8 mouse cellular contexts compared by ENCODE assay signal in the genomic region with DNA sequence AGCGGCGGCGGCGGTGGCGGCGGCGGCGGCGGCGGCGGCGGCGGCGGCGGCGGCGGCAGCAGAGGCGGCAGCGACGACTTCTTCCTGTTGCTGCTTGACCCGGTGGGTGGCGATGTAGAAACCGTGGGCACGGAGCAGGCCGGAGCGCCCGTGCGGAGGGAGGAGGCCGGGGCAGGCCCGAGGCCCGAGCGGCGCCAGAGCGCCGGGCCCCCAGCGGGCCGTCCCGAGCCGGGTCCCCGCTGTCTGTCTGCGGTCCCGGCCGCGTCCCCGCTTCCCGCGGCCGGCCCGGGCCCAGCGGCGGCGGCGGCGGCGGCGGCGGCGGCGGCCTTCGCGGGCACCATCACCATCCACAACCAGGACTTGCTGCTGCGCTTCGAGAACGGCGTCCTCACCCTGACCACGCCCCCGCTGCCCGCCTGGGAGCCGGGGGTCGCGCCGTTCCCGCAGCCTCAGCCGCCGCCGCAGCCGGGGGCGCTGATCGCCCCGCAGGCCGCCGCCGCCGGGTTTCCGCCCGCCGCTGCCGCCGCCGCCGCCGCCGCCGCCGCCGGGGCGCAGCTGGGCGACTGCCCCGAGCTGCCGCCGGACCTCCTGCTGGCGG. TPM values are rescaled to one million over a fixed set of nuclear protein-coding genes. Genes with fewer than 3 reads are reported as not detected.
DNase-seq lines count a peak whose midpoint lies in the region; ATAC-seq and TF ChIP-seq lines count a peak whose summit lies in the region.
"Not testable (repeated sequence)": the region's sequence is repeated elsewhere in the genome, so short reads cannot be mapped to it uniquely, and the experiment has no call there.

No protein-coding gene starts in this region.

- peak; percentile 45; the same call in 1 of the 2 replicates for ATAC-seq in common myeloid progenitor, adult 5-6 weeks (replicated peaks; ENCODE audit: low read depth, poor library complexity, severe bottlenecking)
- ATAC-seq in forebrain, postnatal 0 days = peak; percentile 71
- peak; percentile 65 for ATAC-seq in liver, embryonic 13.5 days (ENCODE audit: low read depth)
- ATAC-seq in midbrain, embryonic 12.5 days (ENCODE audit: low FRiP score, low read depth) = peak; percentile 82

- not testable (repeated sequence) for H3K9me3 ChIP-seq in forebrain, postnatal 0 days (ENCODE audit: low read length); liver, embryonic 13.5 days (replicated peaks); midbrain, embryonic 12.5 days

- TF ChIP-seq CTCF in forebrain, postnatal 0 days (IDR thresholded peaks at IDR 0.05; ENCODE audit: low read depth); small intestine, adult 2 months (IDR thresholded peaks at IDR 0.05; ENCODE audit: extremely low read depth, insufficient read length, insufficient replicate concordance, low read depth, low read length): not testable (repeated sequence)

- peak; percentile 12 to 18 for DNase-seq in B cell, adult 2 months
- not testable (repeated sequence) for DNase-seq in forebrain, postnatal 0 days; liver, embryonic 13.5 days
- DNase-seq in heart, postnatal 36 days = peak; percentile 1 to 17
- DNase-seq in kidney, adult 9 months = peak; percentile 9

- H3K9ac ChIP-seq in forebrain, postnatal 0 days; liver, embryonic 13.5 days; midbrain, embryonic 12.5 days (replicated peaks): not testable (repeated sequence)

- peak overlapping the region; percentile 25; the same call in 1 of the 2 replicates for H3K4me3 ChIP-seq in forebrain, postnatal 0 days (ENCODE audit: low read depth, low read length)
- H3K4me3 ChIP-seq in liver, embryonic 13.5 days (replicated peaks) = peak overlapping the region; percentile 43; the same call in 1 of the 2 replicates
- peak overlapping the region; percentile 32; the same call in 1 of the 2 replicates for H3K4me3 ChIP-seq in midbrain, embryonic 12.5 days
- H3K4me3 ChIP-seq in small intestine, adult 2 months (ENCODE audit: low read depth, low read length) = peak overlapping the region; percentile 43

- H3K36me3 ChIP-seq in forebrain, postnatal 0 days (ENCODE audit: insufficient read depth); liver, embryonic 13.5 days; midbrain, embryonic 12.5 days; small intestine, adult 2 months (ENCODE audit: control insufficient read depth, insufficient read depth, low read length): not testable (repeated sequence)

- not testable (repeated sequence) for TF ChIP-seq POLR2A in small intestine, adult 2 months (IDR thresholded peaks at IDR 0.05; ENCODE audit: low read depth, low read length)

- intact Hi-C loops in heart, postnatal 36 days (cut with DNase I) = not testable (repeated sequence)

- not testable (repeated sequence) for H3K4me2 ChIP-seq in forebrain, postnatal 0 days (ENCODE audit: low read depth); midbrain, embryonic 12.5 days (replicated peaks)
- H3K4me2 ChIP-seq in liver, embryonic 13.5 days = peak overlapping the region; percentile 43; the same call in 1 of the 2 replicates

- H3K27ac ChIP-seq in forebrain, postnatal 0 days (ENCODE audit: low read depth, low read length); liver, embryonic 13.5 days; midbrain, embryonic 12.5 days (replicated peaks); small intestine, adult 2 months (ENCODE audit: insufficient read depth, low read depth, low read length): not testable (repeated sequence)

- not testable (repeated sequence) for H3K4me1 ChIP-seq in forebrain, postnatal 0 days (ENCODE audit: insufficient read depth); liver, embryonic 13.5 days (replicated peaks); midbrain, embryonic 12.5 days; small intestine, adult 2 months (ENCODE audit: control insufficient read depth, insufficient read depth, insufficient read length, low read length)

- 13% methylated on average over 12 of the region's 102 CpGs for WGBS in forebrain, postnatal 0 days
- WGBS in liver, embryonic 13.5 days (ENCODE audit: insufficient replicate concordance) = no CpG with 5 or more reads among the region's 102 CpGs
- no CpG with 5 or more reads among the region's 102 CpGs for WGBS in midbrain, embryonic 12.5 days
- 57% methylated on average over 34 of the region's 102 CpGs for WGBS in small intestine, adult 2 months

- H3K27me3 ChIP-seq in forebrain, postnatal 0 days (ENCODE audit: insufficient read depth, low read length); liver, embryonic 13.5 days; midbrain, embryonic 12.5 days; small intestine, adult 2 months (ENCODE audit: control insufficient read depth, insufficient read depth, low read length): not testable (repeated sequence)

RNA-seq across cellular contexts. Expression of a gene that starts 0.7 kb away (rescaled TPM):
- 6.9 and 10.1 TPM in 2 replicates for total RNA-seq in common myeloid progenitor, adult 5-6 weeks (2017)
- total RNA-seq in forebrain, postnatal 0 days (2014; rRNA removed) = 18.2 and 25.9 TPM in 2 replicates
- 1.4 TPM in 2 replicates for polyA plus RNA-seq in forebrain, postnatal 0 days (2015; fragmentation: Nextera tagmentation; extraction: Ambion mirVana)
- total RNA-seq in heart, postnatal 36 days (2021) = 1 to 10 TPM; 4.5 to 5.9 TPM
- polyA plus RNA-seq in liver, embryonic 13.5 days (2015; fragmentation: Nextera tagmentation; extraction: Ambion mirVana) = 0.13 and 0.23 TPM in 2 replicates
- polyA plus RNA-seq in midbrain, embryonic 12.5 days (2016; fragmentation: Nextera tagmentation; extraction: Ambion mirVana) = 1.7 and 1.8 TPM in 2 replicates
- polyA plus RNA-seq in small intestine, adult 2 months (2012; rRNA removed) = 1.1 TPM in 2 replicates
